In the genomic region with DNA sequence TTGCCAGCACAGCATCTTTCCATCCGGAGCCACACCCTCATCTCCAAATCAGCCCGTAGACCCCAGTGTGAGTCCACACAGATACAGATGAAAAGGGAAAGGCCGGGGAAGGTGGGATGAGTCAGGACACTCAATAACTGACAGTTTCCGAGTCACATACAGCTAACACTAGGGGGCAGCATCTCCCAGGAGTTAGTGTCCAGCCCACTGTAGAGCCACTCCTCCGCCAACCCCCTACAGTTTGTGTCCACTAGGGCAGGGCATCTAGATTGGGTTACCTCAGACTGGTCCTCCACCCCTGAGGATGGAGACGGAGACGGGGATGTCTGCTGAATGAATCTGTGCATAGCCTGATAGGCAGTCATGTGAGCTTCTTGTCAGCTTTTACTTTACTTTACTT, we compare ENCODE assay signal across 9 mouse cellular contexts. TPM values are rescaled to one million over a fixed set of nuclear protein-coding genes. Genes with fewer than 3 reads are reported as not detected.
DNase-seq lines count a peak whose midpoint lies in the region; ATAC-seq and TF ChIP-seq lines count a peak whose summit lies in the region.
"Had no signal": no experiment of that assay in that cellular context is flagged by ENCODE, and none has a peak within 500 bp of the region (broad histone marks: within the 10 kb centered on the region; RNA-seq: fewer than 3 reads in every experiment).

No protein-coding gene starts in this region.

- H3K4me2 ChIP-seq in midbrain, embryonic 11.5 days, result no peak overlapping the region
- no peak overlapping the region for H3K4me2 ChIP-seq in midbrain, embryonic 16.5 days (ENCODE audit: low read length)
- no peak overlapping the region for H3K4me2 ChIP-seq in embryonic facial prominence, embryonic 11.5 days (ENCODE audit: low read depth, low read length)
- H3K4me2 ChIP-seq in heart, postnatal 0 days (ENCODE audit: low read depth, low read length), result no peak overlapping the region
- H3K4me2 ChIP-seq: neural tube, embryonic 13.5 days had no signal

- no peaks in the 10 kb centered on the region for H3K9me3 ChIP-seq in midbrain, embryonic 11.5 days (ENCODE audit: control insufficient read depth, low read length)
- H3K9me3 ChIP-seq in midbrain, embryonic 16.5 days (replicated peaks; ENCODE audit: control insufficient read depth, low read length, poor library complexity, severe bottlenecking), result no peaks in the 10 kb centered on the region
- no peaks in the 10 kb centered on the region for H3K9me3 ChIP-seq in embryonic facial prominence, embryonic 11.5 days (replicated peaks; ENCODE audit: control insufficient read depth, low read length)
- no peaks in the 10 kb centered on the region for H3K9me3 ChIP-seq in heart, postnatal 0 days (replicated peaks; ENCODE audit: control insufficient read depth, low read length)
- H3K9me3 ChIP-seq: neural tube, embryonic 13.5 days had no signal

- peak; percentile 85 for TF ChIP-seq CTCF in heart, postnatal 0 days (IDR thresholded peaks at IDR 0.05; ENCODE audit: low read depth)

- H3K9ac ChIP-seq in midbrain, embryonic 11.5 days (ENCODE audit: low read length), result no peak overlapping the region
- no peak overlapping the region for H3K9ac ChIP-seq in midbrain, embryonic 16.5 days (ENCODE audit: low read depth, low read length)
- no peak overlapping the region for H3K9ac ChIP-seq in embryonic facial prominence, embryonic 11.5 days (replicated peaks; ENCODE audit: low read length)
- H3K9ac ChIP-seq in heart, postnatal 0 days (replicated peaks; ENCODE audit: low read depth, low read length), result no peak overlapping the region
- H3K9ac ChIP-seq: neural tube, embryonic 13.5 days had no signal

- ATAC-seq in midbrain, embryonic 11.5 days (ENCODE audit: low FRiP score), result peak; percentile 55; the same call in 1 of the 2 replicates
- no peak for ATAC-seq in midbrain, embryonic 16.5 days
- ATAC-seq in embryonic facial prominence, embryonic 11.5 days (replicated peaks; ENCODE audit: insufficient number of reproducible peaks, low FRiP score, low TSS enrichment, low read depth), result peak; percentile 81; the same call in 1 of the 2 replicates
- ATAC-seq in heart, postnatal 0 days (ENCODE audit: insufficient read depth, low read depth), result peak; percentile 75

- H3K27ac ChIP-seq in midbrain, embryonic 11.5 days (ENCODE audit: low read depth, low read length), result no peak overlapping the region
- H3K27ac ChIP-seq in midbrain, embryonic 16.5 days (ENCODE audit: low read length), result no peak overlapping the region
- no peak overlapping the region for H3K27ac ChIP-seq in embryonic facial prominence, embryonic 11.5 days (replicated peaks; ENCODE audit: low read depth, low read length)
- no peak overlapping the region for H3K27ac ChIP-seq in heart, postnatal 0 days (ENCODE audit: low read depth)
- H3K27ac ChIP-seq: neural tube, embryonic 13.5 days had no signal

- no peaks in the 10 kb centered on the region for H3K4me1 ChIP-seq in midbrain, embryonic 11.5 days (ENCODE audit: control insufficient read depth, insufficient read depth, low read length)
- H3K4me1 ChIP-seq in midbrain, embryonic 16.5 days (ENCODE audit: control insufficient read depth, insufficient read depth, low read length), result no peaks in the 10 kb centered on the region
- no peaks in the 10 kb centered on the region for H3K4me1 ChIP-seq in embryonic facial prominence, embryonic 11.5 days (ENCODE audit: control insufficient read depth, insufficient read depth, low read length)
- H3K4me1 ChIP-seq in heart, postnatal 0 days (ENCODE audit: control insufficient read depth, insufficient read depth), result 0 out of 2 replicates have a peak, but pooled peaks cover 3% of the 10 kb centered on the region

- no peak for TF ChIP-seq EP300 in heart, postnatal 0 days (IDR thresholded peaks at IDR 0.05; ENCODE audit: low read depth)

- H3K36me3 ChIP-seq in midbrain, embryonic 11.5 days (ENCODE audit: control insufficient read depth, insufficient read depth, low read length), result no peaks in the 10 kb centered on the region
- no peaks in the 10 kb centered on the region for H3K36me3 ChIP-seq in midbrain, embryonic 16.5 days (ENCODE audit: control insufficient read depth, insufficient read depth, low read length)
- no peaks in the 10 kb centered on the region for H3K36me3 ChIP-seq in embryonic facial prominence, embryonic 11.5 days (replicated peaks; ENCODE audit: control insufficient read depth, insufficient read depth, low read depth, low read length)
- H3K36me3 ChIP-seq in heart, postnatal 0 days (replicated peaks; ENCODE audit: control insufficient read depth, insufficient read depth, low read length), result no peaks in the 10 kb centered on the region
- H3K36me3 ChIP-seq: neural tube, embryonic 13.5 days had no signal

- no peak overlapping the region for H3K4me3 ChIP-seq in midbrain, embryonic 11.5 days (ENCODE audit: low read depth, low read length)
- H3K4me3 ChIP-seq in midbrain, embryonic 16.5 days (ENCODE audit: low read depth, low read length), result no peak overlapping the region
- no peak overlapping the region for H3K4me3 ChIP-seq in embryonic facial prominence, embryonic 11.5 days (ENCODE audit: low read depth, low read length)
- H3K4me3 ChIP-seq in heart, postnatal 0 days (ENCODE audit: low read depth, low read length), result no peak overlapping the region
- H3K4me3 ChIP-seq: neural tube, embryonic 13.5 days had no signal

- 25% methylated on average over 7 of the region's 7 CpGs for WGBS in midbrain, embryonic 11.5 days
- WGBS in midbrain, embryonic 16.5 days, result 31% methylated on average over 7 of the region's 7 CpGs
- WGBS in embryonic facial prominence, embryonic 11.5 days, result 19% methylated on average over 7 of the region's 7 CpGs
- WGBS in heart, postnatal 0 days, result 16% methylated on average over 7 of the region's 7 CpGs

- H3K27me3 ChIP-seq in midbrain, embryonic 11.5 days (ENCODE audit: control insufficient read depth, insufficient read depth, low read length), result no peaks in the 10 kb centered on the region
- H3K27me3 ChIP-seq in midbrain, embryonic 16.5 days (ENCODE audit: control insufficient read depth, insufficient read depth, low read depth, low read length), result no peaks in the 10 kb centered on the region
- no peaks in the 10 kb centered on the region for H3K27me3 ChIP-seq in embryonic facial prominence, embryonic 11.5 days (ENCODE audit: control insufficient read depth, insufficient read depth, low read length)
- H3K27me3 ChIP-seq in heart, postnatal 0 days (ENCODE audit: control insufficient read depth, insufficient read depth, low read length), result no peaks in the 10 kb centered on the region
- H3K27me3 ChIP-seq: neural tube, embryonic 13.5 days had no signal

- peak; percentile 94 for DNase-seq in midbrain, embryonic 11.5 days (ENCODE audit: low spot score, missing footprints)
- DNase-seq in adrenal gland, postnatal 10 days, result peak; percentile 86
- peak; percentile 89 for DNase-seq in embryonic facial prominence, embryonic 11.5 days (ENCODE audit: low spot score)
- peak; percentile 92 for DNase-seq in heart, postnatal 0 days (ENCODE audit: low spot score)
- peak; percentile 78 to 85 for DNase-seq in kidney, postnatal 4 days
- peak; percentile 86 for DNase-seq in lung, postnatal 14 days
- DNase-seq in spleen, postnatal 36 days (ENCODE audit: low spot score in 2 of 2), result peak; percentile 68 to 79

RNA-seq across cellular contexts. Expression of a gene that starts 20.8 kb away (rescaled TPM):
- polyA plus RNA-seq in midbrain, embryonic 11.5 days (2014; fragmentation: Nextera tagmentation; extraction: Ambion mirVana), result 2.2 and 2.4 TPM in 2 replicates
- 8.6 and 12.7 TPM in 2 replicates for polyA plus RNA-seq in midbrain, embryonic 16.5 days (2015; fragmentation: Nextera tagmentation; extraction: Ambion mirVana)
- total RNA-seq in adrenal gland, postnatal 10 days (2021), result 1 to 10 TPM; 4.6 to 7.4 TPM
- polyA plus RNA-seq in embryonic facial prominence, embryonic 11.5 days (2014; fragmentation: Nextera tagmentation; extraction: Ambion mirVana), result 7.0 and 8.6 TPM in 2 replicates
- total RNA-seq in heart, postnatal 0 days (2014; rRNA removed; ENCODE audit: low replicate concordance), result 1.4 and 6.3 TPM in 2 replicates
- polyA plus RNA-seq in heart, postnatal 0 days (2015; fragmentation: Nextera tagmentation; extraction: Ambion mirVana), result 1.6 and 2.3 TPM in 2 replicates

RNA-seq across cellular contexts. Expression of a gene that starts 33.7 kb away (rescaled TPM):
- 348 and 375 TPM in 2 replicates for polyA plus RNA-seq in midbrain, embryonic 11.5 days (2014; fragmentation: Nextera tagmentation; extraction: Ambion mirVana)
- polyA plus RNA-seq in midbrain, embryonic 16.5 days (2015; fragmentation: Nextera tagmentation; extraction: Ambion mirVana), result 463 and 470 TPM in 2 replicates
- total RNA-seq in adrenal gland, postnatal 10 days (2021), result 100 to 1,000 TPM; 330 to 395 TPM
- polyA plus RNA-seq in embryonic facial prominence, embryonic 11.5 days (2014; fragmentation: Nextera tagmentation; extraction: Ambion mirVana), result 370 and 382 TPM in 2 replicates
- 357 and 380 TPM in 2 replicates for total RNA-seq in heart, postnatal 0 days (2014; rRNA removed; ENCODE audit: low replicate concordance)
- 208 and 209 TPM in 2 replicates for polyA plus RNA-seq in heart, postnatal 0 days (2015; fragmentation: Nextera tagmentation; extraction: Ambion mirVana)
